Mouse (Mus musculus) liver, adult 2 months (tissue): ENCODE measurements around the gene Magi2.

Experiments
- CTCF ChIP-seq: fragments of 200-500 bp; IDR thresholded peaks from 2 replicates; pipeline ENCODE4 v1.5.1; 2011; ENCODE audit warnings: low read depth, low read length, control low read depth
- POLR2A ChIP-seq: fragments of 200-500 bp; IDR thresholded peaks from 2 replicates; pipeline ENCODE4 v1.6.1; 2011; ENCODE audit warnings: low read length, control low read depth; ENCODE audit not compliant: insufficient read depth; ENCODE audit errors: extremely low read depth

DNA sequence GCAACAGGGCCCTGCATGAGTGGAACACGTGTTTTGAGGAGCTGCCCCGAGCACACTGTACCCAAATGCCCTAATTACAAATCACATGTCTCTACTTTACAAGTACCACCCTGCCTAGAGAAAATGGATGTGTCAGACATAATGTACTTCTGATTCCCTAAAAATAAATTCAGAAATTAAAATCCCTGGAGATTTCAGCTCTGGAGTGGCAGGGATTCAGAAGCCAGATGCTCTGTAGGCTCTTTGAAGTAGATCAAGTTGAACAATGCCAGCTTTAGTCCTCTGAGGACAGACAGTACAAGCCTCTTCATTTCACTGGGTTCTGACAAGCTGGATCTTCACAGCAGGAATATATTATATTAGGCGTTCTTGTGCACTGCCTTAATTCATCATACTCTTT is 326.7 kb downstream of the Magi2 start:
- TF ChIP-seq POLR2A = no peak
- TF ChIP-seq CTCF = no peak
